Mouse (Mus musculus): ENCODE measurements around the gene Wdr4. TPM values are rescaled to one million over a fixed set of nuclear protein-coding genes. Genes with fewer than 3 reads are reported as not detected.
A peak's percentile ranks its signal among the peaks of the same experiment; 100 is the strongest.

Wdr4 gene
- polyA plus RNA-seq, 1 experiment, result 26.1 TPM

DNA sequence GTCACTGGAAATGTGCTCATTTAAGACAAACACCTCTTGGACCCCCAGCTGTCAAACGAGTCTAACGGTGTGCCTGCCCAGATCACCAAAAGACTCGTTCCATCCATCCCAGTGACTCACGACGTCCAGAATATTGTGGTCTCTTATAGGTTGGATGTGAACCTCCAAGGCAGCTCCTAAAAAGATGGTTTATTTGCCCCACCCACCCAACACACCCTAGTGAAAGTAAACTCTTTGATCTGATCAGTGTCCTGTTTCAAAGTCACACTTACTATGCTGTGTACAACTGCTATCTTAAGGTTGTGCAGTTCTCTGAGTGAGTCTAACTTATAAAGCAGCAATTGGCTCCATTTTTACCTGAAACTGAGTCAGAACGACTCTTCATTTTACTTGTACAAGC lies 7.2 kb downstream of the Wdr4 start:
- H3K4me2 ChIP-seq (ENCODE audit: low read depth), result peak overlapping the region; percentile 92
- peak overlapping the region; percentile 92 for H3K4me3 ChIP-seq
- peaks cover 14% of the 10 kb centered on the region for H3K36me3 ChIP-seq (ENCODE audit: control insufficient read depth, insufficient read depth)
- H3ac ChIP-seq (ENCODE audit: control insufficient read depth, insufficient read length), result peak overlapping the region; percentile 11
- no peaks in the 10 kb centered on the region for H3K27me3 ChIP-seq (ENCODE audit: control insufficient read depth, insufficient read depth, insufficient read length)
- peaks cover 20% of the 10 kb centered on the region for H3K79me2 ChIP-seq (ENCODE audit: control insufficient read depth, insufficient read depth)
- no peak for TF ChIP-seq SRF (IDR thresholded peaks at IDR 0.05; ENCODE audit: control insufficient read depth, insufficient read length, low read depth)
- TF ChIP-seq REST (IDR thresholded peaks at IDR 0.05; ENCODE audit: insufficient read depth, insufficient read length), result no peak
- TF ChIP-seq TCF12 (IDR thresholded peaks at IDR 0.05; ENCODE audit: insufficient read depth, poor library complexity, severe bottlenecking), result no peak
- no peak for TF ChIP-seq TCF3 (IDR thresholded peaks at IDR 0.05; ENCODE audit: insufficient read length, low read depth)
- TF ChIP-seq MAX (IDR thresholded peaks at IDR 0.05; ENCODE audit: low read depth), result no peak
- TF ChIP-seq POLR2AphosphoS2 (IDR thresholded peaks at IDR 0.05; ENCODE audit: insufficient read length, low read depth), result no peak

DNA sequence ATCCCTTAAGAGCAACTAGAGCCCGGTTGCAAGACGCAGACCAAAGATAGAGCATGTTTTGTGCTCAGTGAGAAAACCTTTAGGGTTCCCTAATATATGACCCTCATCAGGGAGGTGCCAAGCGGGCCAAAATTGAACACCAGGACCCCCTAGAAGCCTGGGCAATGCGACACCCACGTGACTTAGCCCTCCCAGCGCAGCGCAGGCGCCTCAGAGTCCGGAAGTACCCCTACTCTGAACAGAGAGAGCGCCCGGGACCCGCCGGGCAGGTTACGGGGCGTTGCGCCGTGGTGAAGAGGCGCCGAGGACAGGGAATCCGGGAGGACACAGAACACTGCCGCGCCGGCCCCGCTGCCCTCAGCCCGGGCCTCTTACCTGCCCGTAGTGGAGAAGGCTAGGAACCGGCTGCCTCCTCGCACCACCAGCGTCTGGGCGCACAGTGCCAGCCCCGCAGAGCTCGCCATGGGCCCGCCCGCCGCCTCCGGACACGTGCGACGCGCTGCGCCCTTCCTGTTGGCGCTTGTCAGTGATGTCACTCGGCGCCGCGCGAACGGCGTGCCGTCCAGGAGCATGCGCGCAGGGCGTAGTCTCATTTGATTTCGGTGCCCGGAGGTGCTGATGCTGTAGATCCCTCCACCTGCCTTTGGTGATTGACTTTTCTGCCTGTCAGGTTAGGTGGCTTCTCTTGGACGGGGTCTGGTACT lies 7.8 kb downstream of the Wdr4 start:
- peak; percentile 97 for TF ChIP-seq POLR2AphosphoS2 (IDR thresholded peaks at IDR 0.05; ENCODE audit: insufficient read length, low read depth)
- peak; percentile 66 for TF ChIP-seq USF1 (IDR thresholded peaks at IDR 0.05; ENCODE audit: low read depth)
- peak in 1 of 3 experiments; percentile 57 for TF ChIP-seq MYOD1 (IDR thresholded peaks at IDR 0.05; ENCODE audit: control insufficient read depth in 1 of 3, insufficient read length in 2 of 3, low read depth in 2 of 3)
- peak in 2 of 3 experiments; percentile 33 to 58 for TF ChIP-seq MYOG (IDR thresholded peaks at IDR 0.05; ENCODE audit: control insufficient read depth in 1 of 3, insufficient read depth in 1 of 3, insufficient read length in 2 of 3, low read depth in 2 of 3)
- TF ChIP-seq REST (IDR thresholded peaks at IDR 0.05; ENCODE audit: insufficient read depth, insufficient read length), result no peak
- peak; percentile 84 for TF ChIP-seq MAX (IDR thresholded peaks at IDR 0.05; ENCODE audit: low read depth)
- TF ChIP-seq TCF12 (IDR thresholded peaks at IDR 0.05; ENCODE audit: insufficient read depth, poor library complexity, severe bottlenecking), result no peak
- no peak for TF ChIP-seq TCF3 (IDR thresholded peaks at IDR 0.05; ENCODE audit: insufficient read length, low read depth)
- TF ChIP-seq CEBPB (IDR thresholded peaks at IDR 0.05; ENCODE audit: insufficient read depth, poor library complexity, severe bottlenecking), result no peak
- TF ChIP-seq SRF (IDR thresholded peaks at IDR 0.05; ENCODE audit: control insufficient read depth, insufficient read length, low read depth), result peak; percentile 87
- peak; percentile 90 for TF ChIP-seq POLR2A (IDR thresholded peaks at IDR 0.05; ENCODE audit: insufficient read length, low read depth)
- peak; percentile 47 for TF ChIP-seq E2F4 (IDR thresholded peaks at IDR 0.05; ENCODE audit: insufficient read depth)
- H3K4me2 ChIP-seq (ENCODE audit: low read depth), result peak overlapping the region; percentile 94
- peaks cover 20% of the 10 kb centered on the region for H3K79me2 ChIP-seq (ENCODE audit: control insufficient read depth, insufficient read depth)
- H3K27me3 ChIP-seq (ENCODE audit: control insufficient read depth, insufficient read depth, insufficient read length), result no peaks in the 10 kb centered on the region
- H3ac ChIP-seq (ENCODE audit: control insufficient read depth, insufficient read length), result peak overlapping the region; percentile 11
- peaks cover 15% of the 10 kb centered on the region for H3K36me3 ChIP-seq (ENCODE audit: control insufficient read depth, insufficient read depth)
- peak overlapping the region; percentile 92 for H3K4me3 ChIP-seq

- TF ChIP-seq MYOG (IDR thresholded peaks at IDR 0.05; ENCODE audit: control insufficient read depth in 1 of 3, insufficient read depth in 1 of 3, insufficient read length in 2 of 3, low read depth in 2 of 3) (no peak), POLR2AphosphoS2 (IDR thresholded peaks at IDR 0.05; ENCODE audit: insufficient read length, low read depth) (no peak), CEBPB (IDR thresholded peaks at IDR 0.05; ENCODE audit: insufficient read depth, poor library complexity, severe bottlenecking) (no peak), E2F4 (IDR thresholded peaks at IDR 0.05; ENCODE audit: insufficient read depth) (no peak), REST (IDR thresholded peaks at IDR 0.05; ENCODE audit: insufficient read depth, insufficient read length) (no peak), SRF (IDR thresholded peaks at IDR 0.05; ENCODE audit: control insufficient read depth, insufficient read length, low read depth) (no peak), USF1 (IDR thresholded peaks at IDR 0.05; ENCODE audit: low read depth) (no peak), MYOD1 (IDR thresholded peaks at IDR 0.05; ENCODE audit: control insufficient read depth in 1 of 3, insufficient read length in 2 of 3, low read depth in 2 of 3) (no peak), POLR2A (IDR thresholded peaks at IDR 0.05; ENCODE audit: insufficient read length, low read depth) (no peak), TCF3 (IDR thresholded peaks at IDR 0.05; ENCODE audit: insufficient read length, low read depth) (no peak), TCF12 (IDR thresholded peaks at IDR 0.05; ENCODE audit: insufficient read depth, poor library complexity, severe bottlenecking) (no peak), MAX (IDR thresholded peaks at IDR 0.05; ENCODE audit: low read depth) (no peak)
- Histone ChIP-seq H3K36me3 (ENCODE audit: control insufficient read depth, insufficient read depth) (peaks cover 15% of the 10 kb centered on the region), H3K79me2 (ENCODE audit: control insufficient read depth, insufficient read depth) (peaks cover 20% of the 10 kb centered on the region), H3K27me3 (ENCODE audit: control insufficient read depth, insufficient read depth, insufficient read length) (no peaks in the 10 kb centered on the region), H3K4me3 (peak overlapping the region; percentile 92), H3K4me2 (ENCODE audit: low read depth) (peak overlapping the region; percentile 94), H3ac (ENCODE audit: control insufficient read depth, insufficient read length) (no peak overlapping the region)
Observed at GRCm38 (mm10) chr17:31510944-31511343, 8.8 kb downstream of the Wdr4 start.

DNA sequence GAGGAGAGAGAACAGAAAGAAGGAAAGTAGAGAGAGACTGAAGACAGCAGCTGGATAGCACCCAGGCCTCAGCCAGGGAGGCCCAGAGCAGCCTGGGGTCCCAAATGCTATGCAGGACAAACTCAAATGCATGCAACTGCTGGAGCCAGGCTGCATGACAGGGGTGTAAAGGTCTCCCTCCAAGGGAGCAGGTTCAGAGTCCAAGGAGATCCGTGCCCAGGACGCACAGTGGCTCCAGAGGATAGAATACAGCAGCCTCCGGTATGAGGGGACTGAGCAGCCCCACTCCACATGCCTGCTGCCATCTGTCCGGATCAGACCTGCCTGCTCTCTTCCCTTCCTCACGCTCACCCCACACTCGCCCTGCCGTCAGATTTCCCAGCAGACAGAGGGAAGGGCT lies 13.5 kb downstream of the Wdr4 start:
- Histone ChIP-seq H3K79me2 (ENCODE audit: control insufficient read depth, insufficient read depth) (peaks cover 20% of the 10 kb centered on the region), H3K4me3 (no peak overlapping the region), H3ac (ENCODE audit: control insufficient read depth, insufficient read length) (no peak overlapping the region), H3K4me2 (ENCODE audit: low read depth) (no peak overlapping the region), H3K27me3 (ENCODE audit: control insufficient read depth, insufficient read depth, insufficient read length) (no peaks in the 10 kb centered on the region), H3K36me3 (ENCODE audit: control insufficient read depth, insufficient read depth) (peaks cover 15% of the 10 kb centered on the region)
- TF ChIP-seq E2F4 (IDR thresholded peaks at IDR 0.05; ENCODE audit: insufficient read depth) (no peak), MAX (IDR thresholded peaks at IDR 0.05; ENCODE audit: low read depth) (no peak), SRF (IDR thresholded peaks at IDR 0.05; ENCODE audit: control insufficient read depth, insufficient read length, low read depth) (no peak), MYOG (IDR thresholded peaks at IDR 0.05; ENCODE audit: control insufficient read depth in 1 of 3, insufficient read depth in 1 of 3, insufficient read length in 2 of 3, low read depth in 2 of 3) (no peak), MYOD1 (IDR thresholded peaks at IDR 0.05; ENCODE audit: control insufficient read depth in 1 of 3, insufficient read length in 2 of 3, low read depth in 2 of 3) (no peak), POLR2AphosphoS2 (IDR thresholded peaks at IDR 0.05; ENCODE audit: insufficient read length, low read depth) (no peak), CEBPB (IDR thresholded peaks at IDR 0.05; ENCODE audit: insufficient read depth, poor library complexity, severe bottlenecking) (no peak)

Measured in myocyte (in vitro differentiated cells).